Mouse (Mus musculus): ENCODE results near the gene Stk35. TPM values are rescaled to one million over a fixed set of nuclear protein-coding genes. Genes with fewer than 3 reads are reported as not detected.

Gene Stk35
- polyA plus RNA-seq, 1 experiment from 2014 or later, result 16.4 TPM

- Histone ChIP-seq H3K4me1 (ENCODE audit: control insufficient read depth, insufficient read depth, low read length) (no peaks in the 10 kb centered on the region), H3K9ac (ENCODE audit: low read depth, low read length) (no peak overlapping the region), H3K27me3 (ENCODE audit: control insufficient read depth, insufficient read depth, low read length) (no peaks in the 10 kb centered on the region), H3K4me3 (ENCODE audit: low read length) (no peak overlapping the region), H3K9me3 (ENCODE audit: control insufficient read depth, low read length) (no peaks in the 10 kb centered on the region), H3K27ac (ENCODE audit: low read depth, low read length) (no peak overlapping the region), H3K4me2 (replicated peaks; ENCODE audit: low read depth, low read length) (no peak overlapping the region), H3K36me3 (ENCODE audit: control insufficient read depth, insufficient read depth, low read length) (peaks cover 56% of the 10 kb centered on the region)
- ATAC-seq (ENCODE audit: low FRiP score, low TSS enrichment), result no peak
- 94% methylated on average over 7 of the region's 7 CpGs for WGBS
These were observed 10.2 kb downstream of the Stk35 start for GRCm38 (mm10) chr2:129810563-129810962.

- peaks cover 61% of the 10 kb centered on the region for H3K36me3 ChIP-seq (ENCODE audit: control insufficient read depth, insufficient read depth, low read length)
- no peaks in the 10 kb centered on the region for H3K4me1 ChIP-seq (ENCODE audit: control insufficient read depth, insufficient read depth, low read length)
- H3K27me3 ChIP-seq (ENCODE audit: control insufficient read depth, insufficient read depth, low read length), result no peaks in the 10 kb centered on the region
- no peak overlapping the region for H3K4me3 ChIP-seq (ENCODE audit: low read length)
- no peak for ATAC-seq (ENCODE audit: low FRiP score, low TSS enrichment)
- H3K4me2 ChIP-seq (replicated peaks; ENCODE audit: low read depth, low read length), result no peak overlapping the region
- no peak overlapping the region for H3K9ac ChIP-seq (ENCODE audit: low read depth, low read length)
- H3K9me3 ChIP-seq (ENCODE audit: control insufficient read depth, low read length), result no peaks in the 10 kb centered on the region
- H3K27ac ChIP-seq (ENCODE audit: low read depth, low read length), result no peak overlapping the region
- 96% methylated on average over 3 of the region's 3 CpGs for WGBS
These were observed 13.7 kb downstream of the Stk35 start for GRCm38 (mm10) chr2:129814033-129814432.

- 63% methylated on average over 2 of the region's 2 CpGs for WGBS
- Histone ChIP-seq H3K36me3 (ENCODE audit: control insufficient read depth, insufficient read depth, low read length) (peaks cover 56% of the 10 kb centered on the region), H3K9ac (ENCODE audit: low read depth, low read length) (no peak overlapping the region), H3K27ac (ENCODE audit: low read depth, low read length) (no peak overlapping the region), H3K4me3 (ENCODE audit: low read length) (no peak overlapping the region), H3K27me3 (ENCODE audit: control insufficient read depth, insufficient read depth, low read length) (no peaks in the 10 kb centered on the region), H3K9me3 (ENCODE audit: control insufficient read depth, low read length) (no peaks in the 10 kb centered on the region), H3K4me2 (replicated peaks; ENCODE audit: low read depth, low read length) (no peak overlapping the region), H3K4me1 (ENCODE audit: control insufficient read depth, insufficient read depth, low read length) (no peaks in the 10 kb centered on the region)
- ATAC-seq (ENCODE audit: low FRiP score, low TSS enrichment), result no peak
These were observed 14.8 kb downstream of the Stk35 start for GRCm38 (mm10) chr2:129815076-129815475.

GRCm38 (mm10) chr2:129817603-129818257 lies 17.4 kb downstream of the Stk35 start:
- WGBS, result 96% methylated on average over 5 of the region's 5 CpGs
- no peak overlapping the region for H3K4me2 ChIP-seq (replicated peaks; ENCODE audit: low read depth, low read length)
- H3K27me3 ChIP-seq (ENCODE audit: control insufficient read depth, insufficient read depth, low read length), result no peaks in the 10 kb centered on the region
- H3K4me1 ChIP-seq (ENCODE audit: control insufficient read depth, insufficient read depth, low read length), result no peaks in the 10 kb centered on the region
- no peak for ATAC-seq (ENCODE audit: low FRiP score, low TSS enrichment)
- no peak overlapping the region for H3K27ac ChIP-seq (ENCODE audit: low read depth, low read length)
- no peak overlapping the region for H3K9ac ChIP-seq (ENCODE audit: low read depth, low read length)
- H3K9me3 ChIP-seq (ENCODE audit: control insufficient read depth, low read length), result no peaks in the 10 kb centered on the region
- peaks cover 42% of the 10 kb centered on the region; the same call in 1 of the 2 replicates for H3K36me3 ChIP-seq (ENCODE audit: control insufficient read depth, insufficient read depth, low read length)
- no peak overlapping the region for H3K4me3 ChIP-seq (ENCODE audit: low read length)

GRCm38 (mm10) chr2:129818868-129819267 lies 18.6 kb downstream of the Stk35 start:
- H3K4me3 ChIP-seq (ENCODE audit: low read length), result no peak overlapping the region
- no peak overlapping the region for H3K9ac ChIP-seq (ENCODE audit: low read depth, low read length)
- no peak overlapping the region for H3K4me2 ChIP-seq (replicated peaks; ENCODE audit: low read depth, low read length)
- WGBS, result 95% methylated on average over 2 of the region's 2 CpGs
- no peaks in the 10 kb centered on the region for H3K27me3 ChIP-seq (ENCODE audit: control insufficient read depth, insufficient read depth, low read length)
- ATAC-seq (ENCODE audit: low FRiP score, low TSS enrichment), result no peak
- peaks cover 40% of the 10 kb centered on the region; the same call in 1 of the 2 replicates for H3K36me3 ChIP-seq (ENCODE audit: control insufficient read depth, insufficient read depth, low read length)
- no peaks in the 10 kb centered on the region for H3K4me1 ChIP-seq (ENCODE audit: control insufficient read depth, insufficient read depth, low read length)
- H3K27ac ChIP-seq (ENCODE audit: low read depth, low read length), result no peak overlapping the region
- no peaks in the 10 kb centered on the region for H3K9me3 ChIP-seq (ENCODE audit: control insufficient read depth, low read length)

GRCm38 (mm10) chr2:129819531-129819930 lies 19.2 kb downstream of the Stk35 start:
- Histone ChIP-seq H3K9ac (ENCODE audit: low read depth, low read length) (no peak overlapping the region), H3K27ac (ENCODE audit: low read depth, low read length) (no peak overlapping the region), H3K4me1 (ENCODE audit: control insufficient read depth, insufficient read depth, low read length) (no peaks in the 10 kb centered on the region), H3K9me3 (ENCODE audit: control insufficient read depth, low read length) (no peaks in the 10 kb centered on the region), H3K36me3 (ENCODE audit: control insufficient read depth, insufficient read depth, low read length) (peaks cover 35% of the 10 kb centered on the region; the same call in 1 of the 2 replicates), H3K27me3 (ENCODE audit: control insufficient read depth, insufficient read depth, low read length) (no peaks in the 10 kb centered on the region), H3K4me3 (ENCODE audit: low read length) (no peak overlapping the region), H3K4me2 (replicated peaks; ENCODE audit: low read depth, low read length) (no peak overlapping the region)
- 74% methylated on average over 2 of the region's 2 CpGs for WGBS
- no peak for ATAC-seq (ENCODE audit: low FRiP score, low TSS enrichment)

GRCm38 (mm10) chr2:129819951-129820350 lies 19.6 kb downstream of the Stk35 start:
- no peak overlapping the region for H3K4me3 ChIP-seq (ENCODE audit: low read length)
- H3K27me3 ChIP-seq (ENCODE audit: control insufficient read depth, insufficient read depth, low read length), result no peaks in the 10 kb centered on the region
- H3K9me3 ChIP-seq (ENCODE audit: control insufficient read depth, low read length), result no peaks in the 10 kb centered on the region
- no peak overlapping the region for H3K4me2 ChIP-seq (replicated peaks; ENCODE audit: low read depth, low read length)
- peaks cover 31% of the 10 kb centered on the region; the same call in 1 of the 2 replicates for H3K36me3 ChIP-seq (ENCODE audit: control insufficient read depth, insufficient read depth, low read length)
- no peak overlapping the region for H3K9ac ChIP-seq (ENCODE audit: low read depth, low read length)
- 97% methylated on average over 1 of the region's 1 CpGs for WGBS
- no peaks in the 10 kb centered on the region for H3K4me1 ChIP-seq (ENCODE audit: control insufficient read depth, insufficient read depth, low read length)
- no peak for ATAC-seq (ENCODE audit: low FRiP score, low TSS enrichment)
- H3K27ac ChIP-seq (ENCODE audit: low read depth, low read length), result no peak overlapping the region

GRCm38 (mm10) chr2:129821021-129821420 lies 20.7 kb downstream of the Stk35 start:
- H3K36me3 ChIP-seq (ENCODE audit: control insufficient read depth, insufficient read depth, low read length), result peaks cover 20% of the 10 kb centered on the region; the same call in 1 of the 2 replicates
- WGBS, result 73% methylated on average over 8 of the region's 8 CpGs

GRCm38 (mm10) chr2:129821568-129821967 lies 21.3 kb downstream of the Stk35 start:
- no peaks in the 10 kb centered on the region for H3K4me1 ChIP-seq (ENCODE audit: control insufficient read depth, insufficient read depth, low read length)
- no peaks in the 10 kb centered on the region for H3K9me3 ChIP-seq (ENCODE audit: control insufficient read depth, low read length)
- no peak overlapping the region for H3K27ac ChIP-seq (ENCODE audit: low read depth, low read length)
- no peak overlapping the region for H3K9ac ChIP-seq (ENCODE audit: low read depth, low read length)
- no peak overlapping the region for H3K4me3 ChIP-seq (ENCODE audit: low read length)
- peaks cover 18% of the 10 kb centered on the region; the same call in 1 of the 2 replicates for H3K36me3 ChIP-seq (ENCODE audit: control insufficient read depth, insufficient read depth, low read length)
- ATAC-seq (ENCODE audit: low FRiP score, low TSS enrichment), result no peak
- 90% methylated on average over 5 of the region's 5 CpGs for WGBS
- no peak overlapping the region for H3K4me2 ChIP-seq (replicated peaks; ENCODE audit: low read depth, low read length)
- H3K27me3 ChIP-seq (ENCODE audit: control insufficient read depth, insufficient read depth, low read length), result no peaks in the 10 kb centered on the region

More at GRCm38 (mm10) chr2:129821021-129821420, 20.7 kb downstream of the Stk35 start:
- Histone ChIP-seq H3K4me1 (ENCODE audit: control insufficient read depth, insufficient read depth, low read length) (no peaks in the 10 kb centered on the region), H3K27me3 (ENCODE audit: control insufficient read depth, insufficient read depth, low read length) (no peaks in the 10 kb centered on the region), H3K4me2 (replicated peaks; ENCODE audit: low read depth, low read length) (no peak overlapping the region), H3K27ac (ENCODE audit: low read depth, low read length) (no peak overlapping the region), H3K9me3 (ENCODE audit: control insufficient read depth, low read length) (no peaks in the 10 kb centered on the region), H3K9ac (ENCODE audit: low read depth, low read length) (no peak overlapping the region), H3K4me3 (ENCODE audit: low read length) (no peak overlapping the region)
- no peak for ATAC-seq (ENCODE audit: low FRiP score, low TSS enrichment)
